Mouse (Mus musculus): Measurements from ENCODE around the gene Gm49342. TPM values are rescaled to one million over a fixed set of nuclear protein-coding genes. Genes with fewer than 3 reads are reported as not detected.
"Not testable (repeated sequence)": the region's sequence is repeated elsewhere in the genome, so short reads cannot be mapped to it uniquely, and the experiment has no call there.

The Gm49342 gene
- total RNA-seq, 1 experiment from 2014 or later: 57.2 TPM

GRCm38 (mm10) chr14:50936649-50937048 lies 7.7 kb upstream of the Gm49342 start:
- no peak for DNase-seq

- DNase-seq: no peak
Observed at GRCm38 (mm10) chr14:50938119-50938908, 6.0 kb upstream of the Gm49342 start.

GRCm38 (mm10) chr14:50938940-50939339 lies 5.4 kb upstream of the Gm49342 start:
- no peak for DNase-seq

GRCm38 (mm10) chr14:50944668-50945033 lies 334 bp downstream of the Gm49342 start:
- DNase-seq: not testable (repeated sequence)

GRCm38 (mm10) chr14:50945081-50945480 lies 764 bp downstream of the Gm49342 start:
- DNase-seq: not testable (repeated sequence)

GRCm38 (mm10) chr14:50945526-50945925 lies 1.2 kb downstream of the Gm49342 start:
- not testable (repeated sequence) for DNase-seq

- no peak for DNase-seq
Observed at GRCm38 (mm10) chr14:50955487-50955886, 11.2 kb downstream of the Gm49342 start.

- peak; percentile 70 for DNase-seq
Observed at GRCm38 (mm10) chr14:50955942-50956508, 11.7 kb downstream of the Gm49342 start, which contains the start of gene Pnp2. Gene Pnp2 (plus strand): TSS chr14:50955992.

GRCm38 (mm10) chr14:50956724-50957123 lies 12.4 kb downstream of the Gm49342 start:
- not testable (repeated sequence) for DNase-seq

GRCm38 (mm10) chr14:50957146-50957545 lies 12.8 kb downstream of the Gm49342 start:
- not testable (repeated sequence) for DNase-seq

- DNase-seq: not testable (repeated sequence)
Observed at GRCm38 (mm10) chr14:50958289-50958995, 14.1 kb downstream of the Gm49342 start.

GRCm38 (mm10) chr14:50968216-50968980 lies 24.1 kb downstream of the Gm49342 start:
- DNase-seq: no peak

GRCm38 (mm10) chr14:50969041-50969440 lies 24.7 kb downstream of the Gm49342 start:
- DNase-seq: no peak

GRCm38 (mm10) chr14:50969558-50970544 lies 25.5 kb downstream of the Gm49342 start:
- peak; percentile 14 for DNase-seq

GRCm38 (mm10) chr14:50970822-50971221 lies 26.5 kb downstream of the Gm49342 start:
- no peak for DNase-seq

- DNase-seq: not testable (repeated sequence)
Observed at GRCm38 (mm10) chr14:50973054-50973453, 28.7 kb downstream of the Gm49342 start.

GRCm38 (mm10) chr14:50973700-50974099 lies 29.4 kb downstream of the Gm49342 start:
- DNase-seq: no peak

- no peak for DNase-seq
Observed at GRCm38 (mm10) chr14:50975001-50975400, 30.7 kb downstream of the Gm49342 start.

GRCm38 (mm10) chr14:50976674-50977073 lies 32.4 kb downstream of the Gm49342 start:
- DNase-seq: peak; percentile 26

- not testable (repeated sequence) for DNase-seq
Observed at GRCm38 (mm10) chr14:50978451-50978850, 34.1 kb downstream of the Gm49342 start.

- DNase-seq: no peak
Observed at GRCm38 (mm10) chr14:50979631-50980030, 35.3 kb downstream of the Gm49342 start.

Data from adrenal gland, postnatal 14 days (tissue).